13 mouse cellular contexts compared by ENCODE assay signal in the genomic region with DNA sequence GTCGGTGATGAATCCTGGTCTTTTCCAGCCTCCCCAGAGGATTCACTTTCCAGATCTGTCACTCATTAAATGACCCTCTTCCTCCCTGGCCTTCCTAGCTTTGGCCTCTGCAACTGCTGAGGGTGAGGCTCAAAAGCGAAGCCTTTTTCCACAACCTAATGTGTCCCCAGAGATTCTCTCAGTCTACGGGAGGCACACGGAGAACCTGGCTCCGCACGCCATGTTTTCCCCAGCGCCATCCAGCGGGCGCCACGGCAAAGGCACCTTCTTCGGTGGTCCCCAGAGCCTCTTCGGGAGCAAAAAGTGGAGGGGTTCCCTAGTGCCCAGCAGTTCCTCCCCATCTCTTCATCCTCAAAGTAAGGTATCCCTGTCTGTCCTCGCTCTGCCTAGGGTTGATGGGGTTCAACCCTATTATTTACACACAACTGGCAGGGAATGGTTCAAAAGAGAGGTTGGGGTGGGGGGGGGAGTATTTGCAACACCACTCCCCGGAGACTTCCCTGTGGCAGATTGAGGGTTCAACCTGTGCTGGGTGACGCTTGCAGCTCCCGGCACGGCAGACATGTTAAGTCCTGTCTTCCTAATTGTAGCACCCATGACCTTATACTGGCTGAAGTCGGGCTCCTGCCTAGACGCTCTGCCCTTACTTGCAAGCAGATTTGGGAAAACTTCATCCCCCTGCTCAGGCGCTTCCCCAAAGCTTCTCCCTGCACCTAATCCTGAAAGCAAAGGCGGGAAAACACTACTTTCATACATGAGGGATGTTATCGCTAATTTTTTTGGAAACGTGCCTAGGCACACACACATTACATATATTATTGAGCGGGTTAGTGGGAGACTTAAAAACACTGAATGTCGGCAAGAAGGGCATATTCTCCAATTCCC. TPM values are rescaled to one million over a fixed set of nuclear protein-coding genes. Genes with fewer than 3 reads are reported as not detected.
DNase-seq lines count a peak whose midpoint lies in the region; ATAC-seq and TF ChIP-seq lines count a peak whose summit lies in the region.
"Had no signal": no experiment of that assay in that cellular context is flagged by ENCODE, and none has a peak within 500 bp of the region (broad histone marks: within the 10 kb centered on the region; RNA-seq: fewer than 3 reads in every experiment).

No protein-coding gene starts in this region.

- in situ Hi-C loops in ES-E14 (cut with MboI; ENCODE audit: low sequenced_read_pairs in 2 of 2, unreplicated experiment in 2 of 2), result loop anchor here (10.0 to 25.0 kb wide), 2 partner anchors 174 to 1498 kb away; a partner anchor contains a TSS

- ATAC-seq in limb, embryonic 11.5 days (ENCODE audit: insufficient number of reproducible peaks, low FRiP score, low TSS enrichment, low read depth), result no peak
- ATAC-seq in frontal cortex, adult (ENCODE audit: low TSS enrichment), result no peak

- DNase-seq in embryo, embryonic 10.5 days (ENCODE audit: low spot score), result peak; percentile 50
- DNase-seq in embryo, embryonic 11 days, result no peak
- DNase-seq in layer of hippocampus, adult 2 months (ENCODE audit: low spot score in 2 of 2), result no peak
- no peak for DNase-seq in layer of hippocampus, adult 18-20 months (ENCODE audit: low spot score in 2 of 2)
- no peak for DNase-seq in ES-E14 (ENCODE audit: low read depth, low spot score)
- DNase-seq in limb, embryonic 11.5 days (ENCODE audit: low spot score), result peak; percentile 50
- no peak for DNase-seq in left cerebral cortex, postnatal 10 days (ENCODE audit: extremely low spot score in 1 of 2, low spot score in 2 of 2)
- DNase-seq: cerebellum, postnatal 14 days had no signal

- peaks cover 91% of the 10 kb centered on the region for H3K27me3 ChIP-seq in limb, embryonic 11.5 days (ENCODE audit: control insufficient read depth, insufficient read depth, low read length)

- H3K4me1 ChIP-seq in ES-E14 (ENCODE audit: control insufficient read depth in 2 of 2, insufficient read depth in 2 of 2, low read length in 2 of 2, poor library complexity in 1 of 2), result peaks cover 13 to 16% of the 10 kb centered on the region in 2 experiments
- H3K4me1 ChIP-seq in limb, embryonic 11.5 days (ENCODE audit: control insufficient read depth, insufficient read depth, low read length), result peaks cover 6% of the 10 kb centered on the region; the same call in 1 of the 2 replicates

- no peak overlapping the region for H3K4me2 ChIP-seq in limb, embryonic 11.5 days (ENCODE audit: low read depth, severe bottlenecking)

- intact Hi-C loops in left cerebral cortex, postnatal 10 days (cut with DNase I), result loop anchor here (5.0 kb wide), 1 partner anchor 142 kb away; no protein-coding TSS in a partner anchor

- H3K36me3 ChIP-seq in ES-E14 (ENCODE audit: control insufficient read depth, insufficient read depth, low read length, poor library complexity, severe bottlenecking), result no peaks in the 10 kb centered on the region
- H3K36me3 ChIP-seq in limb, embryonic 11.5 days (ENCODE audit: control insufficient read depth, insufficient read depth, low read length), result no peaks in the 10 kb centered on the region

- WGBS in limb, embryonic 11.5 days, result 3% methylated on average over 25 of the region's 25 CpGs

- no peak overlapping the region for H3K4me3 ChIP-seq in layer of hippocampus, adult 2 months
- H3K4me3 ChIP-seq in ES-E14 (ENCODE audit: insufficient read depth in 1 of 2, low read depth in 1 of 2, low read length in 2 of 2, poor library complexity in 1 of 2, severe bottlenecking in 1 of 2), result peak overlapping the region; percentile 31 to 68
- H3K4me3 ChIP-seq in limb, embryonic 11.5 days (ENCODE audit: low read depth, low read length), result no peak overlapping the region
- H3K4me3 ChIP-seq: erythroblast, embryonic 14.5 days had no signal

- H3K9ac ChIP-seq in ES-E14 (ENCODE audit: insufficient read depth, low read depth, low read length, poor library complexity, severe bottlenecking), result peak overlapping the region; percentile 67; the same call in 1 of the 2 replicates
- no peak overlapping the region for H3K9ac ChIP-seq in limb, embryonic 11.5 days (ENCODE audit: low read length)

- no peak overlapping the region for H3K27ac ChIP-seq in layer of hippocampus, adult 2 months
- no peak overlapping the region; the same call in 1 of the 2 replicates for H3K27ac ChIP-seq in ES-E14 (ENCODE audit: insufficient read depth, low read depth, low read length, poor library complexity, severe bottlenecking)
- no peak overlapping the region for H3K27ac ChIP-seq in limb, embryonic 11.5 days (replicated peaks; ENCODE audit: low read depth, low read length)
- H3K27ac ChIP-seq: macrophage had no signal

- H3K9me3 ChIP-seq in ES-E14 (ENCODE audit: control insufficient read depth, insufficient read depth, low read depth, low read length), result no peaks in the 10 kb centered on the region
- no peaks in the 10 kb centered on the region for H3K9me3 ChIP-seq in limb, embryonic 11.5 days (ENCODE audit: control insufficient read depth, low read length)

- peak; percentile 30 for TF ChIP-seq CTCF in layer of hippocampus, adult 2 months (conservative IDR thresholded peaks at IDR 0.05)

TF ChIP-seq in ES-E14, 5 proteins besides CTCF, POLR2A, EP300 and RAD21:
- no peak for TF ChIP-seq ZNF384 (IDR thresholded peaks at IDR 0.05; ENCODE audit: low read depth, low read length)
- no peak for TF ChIP-seq CHD2 (IDR thresholded peaks at IDR 0.05; ENCODE audit: low read depth, low read length)
- TF ChIP-seq HCFC1 (IDR thresholded peaks at IDR 0.05; ENCODE audit: borderline replicate concordance, insufficient read depth, low read length), result no peak
- no peak for TF ChIP-seq ZC3H11A (IDR thresholded peaks at IDR 0.05; ENCODE audit: borderline replicate concordance, low read depth, low read length)
- no peak for TF ChIP-seq MAFK (IDR thresholded peaks at IDR 0.05; ENCODE audit: insufficient read depth, low read depth, low read length)

RNA-seq across cellular contexts. Expression of a gene that starts 9.7 kb away (rescaled TPM):
- total RNA-seq in layer of hippocampus, adult 2 months (2021), result 1 to 10 TPM; 3.5 to 3.6 TPM
- 1 to 10 TPM; 2.7 to 3.1 TPM for total RNA-seq in layer of hippocampus, adult 18-20 months (2021)
- 30.5 and 47.9 TPM in 2 replicates for total RNA-seq in ES-E14 (2012; rRNA removed)
- polyA plus RNA-seq in limb, embryonic 11.5 days (2014; fragmentation: Nextera tagmentation; extraction: Ambion mirVana), result 42.6 and 52.2 TPM in 2 replicates
- 1 to 10 TPM; 3.0 to 5.1 TPM for total RNA-seq in left cerebral cortex, postnatal 10 days (2021)
- total RNA-seq: MEL; neutrophil, adult 5-6 weeks had no signal
- polyA plus RNA-seq: erythroblast, embryonic 14.5 days; macrophage had no signal

Comparison
In these comparisons a context has a peak if more than half of its experiments do, and no peak if none do; other contexts are left out.
1. DNase-seq: peak in embryo, embryonic 10.5 days (single experiment) and limb, embryonic 11.5 days (single experiment); none in embryo, embryonic 11 days (single experiment), layer of hippocampus, adult 2 months (0 of 2), layer of hippocampus, adult 18-20 months (0 of 2), ES-E14 (single experiment) and left cerebral cortex, postnatal 10 days (0 of 2).
2. H3K4me3 ChIP-seq: peak in ES-E14 (2 of 2); none in layer of hippocampus, adult 2 months (single experiment) and limb, embryonic 11.5 days (single experiment).